10 mouse cellular contexts compared by ENCODE assay signal in genomic region chr4:40156153-40156552, GRCm38 (mm10). TPM values are rescaled to one million over a fixed set of nuclear protein-coding genes. Genes with fewer than 3 reads are reported as not detected.
DNase-seq lines count a peak whose midpoint lies in the region; ATAC-seq lines count a peak whose summit lies in the region.
"Had no signal": no experiment of that assay in that cellular context is flagged by ENCODE, and none has a peak within 500 bp of the region (broad histone marks: within the 10 kb centered on the region; RNA-seq: fewer than 3 reads in every experiment).

No protein-coding gene starts in this region.

- no peak overlapping the region for H3K4me3 ChIP-seq in liver, embryonic 13.5 days (replicated peaks)
- H3K4me3 ChIP-seq: hindbrain, embryonic 13.5 days; neural tube, embryonic 13.5 days had no signal

- DNase-seq in kidney, adult 11 months: peak; percentile 39
- DNase-seq in kidney, postnatal 14 days: no peak
- peak; percentile 13 for DNase-seq in brain, adult 2 months (ENCODE audit: low read depth, low spot score)
- DNase-seq in liver, embryonic 13.5 days: no peak
- peak; percentile 56 for DNase-seq in skeletal muscle tissue, adult 2 months (ENCODE audit: low read depth, low spot score)
- DNase-seq in layer of hippocampus, postnatal 14 days (ENCODE audit: low spot score in 2 of 2): no peak
- no peak for DNase-seq in cerebellum, adult 9-10 months

- peak; percentile 51 for ATAC-seq in liver, embryonic 13.5 days (ENCODE audit: low read depth)
- no peak for ATAC-seq in inflammation-experienced regulatory T-cells, adult 6 months

- H3K27me3 ChIP-seq in liver, embryonic 13.5 days: no peaks in the 10 kb centered on the region
- H3K27me3 ChIP-seq: hindbrain, embryonic 13.5 days; neural tube, embryonic 13.5 days had no signal

- 0 out of 2 replicates have a peak, but pooled peaks cover 5% of the 10 kb centered on the region for H3K9me3 ChIP-seq in liver, embryonic 13.5 days (replicated peaks)
- H3K9me3 ChIP-seq: hindbrain, embryonic 13.5 days; neural tube, embryonic 13.5 days had no signal

- H3K4me1 ChIP-seq in liver, embryonic 13.5 days (replicated peaks): peaks cover 35% of the 10 kb centered on the region
- H3K4me1 ChIP-seq: neural tube, embryonic 13.5 days had no signal

- H3K9ac ChIP-seq in liver, embryonic 13.5 days: no peak overlapping the region
- H3K9ac ChIP-seq: hindbrain, embryonic 13.5 days; neural tube, embryonic 13.5 days had no signal

- 61% methylated on average over 2 of the region's 2 CpGs for WGBS in liver, embryonic 13.5 days (ENCODE audit: insufficient replicate concordance)

- H3K36me3 ChIP-seq in liver, embryonic 13.5 days: peaks cover 7% of the 10 kb centered on the region

- no peak overlapping the region for H3K4me2 ChIP-seq in liver, embryonic 13.5 days
- H3K4me2 ChIP-seq: hindbrain, embryonic 13.5 days; neural tube, embryonic 13.5 days had no signal

- peak overlapping the region; percentile 52; the same call in 1 of the 2 replicates for H3K27ac ChIP-seq in liver, embryonic 13.5 days
- H3K27ac ChIP-seq: hindbrain, embryonic 13.5 days; neural tube, embryonic 13.5 days had no signal

RNA-seq across cellular contexts. Expression of gene Aco1, which starts 13.3 kb away (rescaled TPM):
- polyA plus RNA-seq in liver, embryonic 13.5 days (2015; fragmentation: Nextera tagmentation; extraction: Ambion mirVana): 20.9 and 24.9 TPM in 2 replicates
- total RNA-seq in layer of hippocampus, postnatal 14 days (2021): 10 to 100 TPM; 37.1 to 44.8 TPM
- polyA plus RNA-seq in inflammation-experienced regulatory T-cells, adult 6 months (2017; shearing (Covaris generic)): 10 to 100 TPM; 17.4 to 20.8 (median 18.2) TPM

Comparison
In these comparisons a context has a peak if more than half of its experiments do, and no peak if none do; other contexts are left out.
1. DNase-seq: peak in kidney, adult 11 months (single experiment), brain, adult 2 months (single experiment) and skeletal muscle tissue, adult 2 months (single experiment); none in kidney, postnatal 14 days (single experiment), liver, embryonic 13.5 days (single experiment), layer of hippocampus, postnatal 14 days (0 of 2) and cerebellum, adult 9-10 months (single experiment).